Mouse (Mus musculus) frontal cortex, postnatal 25 days (tissue): ENCODE measurements at regions not wholly inside any gene's neighbourhood (a gene's known extent, or its start where the extent isn't known, plus 50 kb on each side); places are given as distances from the start of the nearest gene placed in this dataset.
A peak's percentile ranks its signal among the peaks of the same experiment; 100 is the strongest.

Experiments
- DNase-seq, 2 experiments: peaks; one replicate each; pipeline ENCODE4 v3.0.0; 2022; ENCODE audit warnings: low spot score in 2 of 2

DNA sequence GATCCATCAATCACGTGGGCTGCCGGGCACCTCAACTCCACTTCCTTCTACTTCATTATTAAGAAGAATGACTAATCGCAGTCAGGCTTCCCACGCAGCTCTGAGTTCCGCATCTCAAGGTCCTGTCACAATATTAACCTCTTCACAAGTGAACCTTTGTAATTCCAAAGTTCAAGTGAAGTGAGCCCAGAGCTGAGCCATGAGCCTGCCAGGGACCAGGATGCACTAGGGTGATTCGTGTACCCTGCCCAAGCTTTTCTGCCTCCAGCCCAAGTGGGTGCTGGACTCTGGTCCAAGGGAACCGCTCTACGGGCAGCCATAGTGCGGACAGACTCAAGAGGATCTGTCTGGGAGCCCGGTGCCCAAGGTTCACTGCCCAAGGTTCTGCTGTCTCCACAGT, 463.4 kb downstream of the Ajap1 start:
- no peak for DNase-seq

DNA sequence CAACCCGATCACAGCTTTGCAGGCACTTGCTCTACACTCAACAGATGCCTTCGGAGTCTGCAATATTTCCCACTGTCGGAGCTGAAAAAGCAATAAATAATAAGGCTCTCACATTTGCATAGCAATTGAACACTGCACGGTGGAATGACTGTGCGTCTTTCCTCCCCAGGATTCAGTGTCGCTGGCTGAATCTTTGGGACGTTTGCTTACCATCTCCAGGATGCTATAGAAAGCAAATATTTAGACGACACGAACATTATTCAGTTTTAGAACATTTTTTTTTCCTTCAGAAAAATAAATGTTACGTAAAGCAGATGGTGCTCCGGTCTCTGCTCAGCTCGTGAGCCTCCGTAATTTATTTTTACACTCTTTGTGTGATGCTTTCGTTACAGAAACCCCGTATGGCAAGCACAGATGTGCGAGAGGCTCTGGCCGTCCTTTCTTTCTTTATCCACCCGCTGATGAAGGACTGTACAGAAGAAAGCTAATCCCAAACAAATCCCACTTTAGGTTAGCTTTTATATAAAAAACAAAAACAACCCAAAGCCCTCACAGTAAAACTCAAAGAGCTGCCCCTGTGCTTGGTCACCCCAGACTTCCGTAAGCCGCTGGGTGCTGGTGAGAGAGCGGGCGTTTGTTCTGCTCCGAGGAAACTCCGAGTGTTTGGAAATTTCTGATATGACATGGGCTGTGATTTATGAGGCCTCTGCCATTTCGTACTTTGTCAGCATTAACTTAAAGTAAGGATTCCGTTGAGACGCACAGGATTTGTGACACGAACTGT, 464.3 kb downstream of the Ajap1 start:
- DNase-seq: peak in 1 of 2 experiments; percentile 26

DNA sequence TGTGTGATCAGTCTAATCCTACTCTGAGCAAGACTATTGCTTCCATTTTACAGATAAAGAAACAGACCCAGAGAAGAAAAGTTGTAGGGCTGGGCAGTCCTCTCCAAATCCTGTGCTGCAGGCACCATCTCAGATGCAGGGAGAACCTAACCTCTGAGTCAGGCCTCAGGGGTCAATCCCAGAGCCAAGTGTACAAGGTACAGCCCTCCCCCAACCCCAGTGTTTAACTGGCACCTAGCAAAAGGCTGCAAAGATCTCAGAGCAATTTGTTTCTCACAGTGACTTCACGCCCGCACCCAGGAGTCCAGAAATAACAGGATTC, 464.8 kb downstream of the Ajap1 start:
- DNase-seq: peak in 1 of 2 experiments; percentile 14

DNA sequence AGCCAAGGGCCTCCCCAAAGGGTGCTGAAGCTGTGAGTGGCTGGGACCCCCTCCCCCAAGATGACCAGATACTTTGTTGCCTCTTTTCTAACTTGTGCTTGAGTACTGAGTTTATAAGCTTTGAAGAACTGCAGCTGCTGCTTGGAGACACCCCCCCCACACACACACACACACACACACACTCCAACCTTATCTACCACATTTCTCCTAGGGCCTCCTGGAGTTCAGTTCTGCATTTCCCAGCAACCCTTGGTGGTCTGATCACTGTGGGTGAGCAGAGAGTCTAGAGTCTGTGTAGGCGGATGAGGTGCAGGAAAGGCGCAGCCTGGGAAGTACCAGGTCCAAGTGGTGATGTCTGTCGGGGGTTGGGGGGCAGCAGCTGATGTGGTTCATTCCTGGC, 479.3 kb downstream of the Ajap1 start:
- DNase-seq: no peak

DNA sequence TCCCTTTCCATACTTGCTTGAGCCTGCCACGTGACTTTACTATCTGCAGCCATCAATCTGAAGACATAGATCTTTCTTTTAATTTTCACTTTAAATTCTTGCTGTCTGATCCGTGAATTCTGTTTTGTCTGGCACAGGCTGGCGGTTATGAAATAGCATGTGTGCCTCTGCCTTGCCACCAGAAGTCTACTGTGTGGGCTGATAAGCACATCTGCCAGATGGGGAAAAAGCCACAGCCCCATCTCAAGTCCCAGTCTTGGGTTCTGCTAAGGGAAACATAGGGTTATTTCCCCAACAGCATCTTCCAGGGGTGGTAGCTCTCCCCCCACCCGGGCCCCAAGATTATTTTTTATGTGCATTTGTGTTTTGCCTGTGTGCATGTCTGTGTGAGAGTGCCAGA, 480.1 kb downstream of the Ajap1 start:
- no peak for DNase-seq

DNA sequence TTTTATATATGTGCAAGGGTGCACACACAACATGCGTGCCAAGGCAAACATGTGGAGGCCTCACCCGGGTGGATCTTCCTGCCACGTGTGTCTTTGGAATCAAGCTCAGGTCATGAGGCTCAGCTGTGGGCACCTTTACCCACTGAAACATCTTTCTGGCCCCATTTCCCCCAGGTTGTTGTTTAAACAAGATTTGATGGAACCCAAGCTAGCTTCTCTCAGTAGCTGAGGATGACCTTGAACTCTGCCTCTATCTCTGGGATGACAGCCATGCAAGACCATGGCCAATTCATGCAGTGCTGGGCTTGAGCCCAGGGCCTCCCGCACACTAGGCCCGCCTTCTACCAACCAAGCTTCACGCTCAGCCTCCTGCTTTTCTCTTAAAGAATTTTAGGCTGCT, 480.9 kb downstream of the Ajap1 start:
- no peak for DNase-seq

DNA sequence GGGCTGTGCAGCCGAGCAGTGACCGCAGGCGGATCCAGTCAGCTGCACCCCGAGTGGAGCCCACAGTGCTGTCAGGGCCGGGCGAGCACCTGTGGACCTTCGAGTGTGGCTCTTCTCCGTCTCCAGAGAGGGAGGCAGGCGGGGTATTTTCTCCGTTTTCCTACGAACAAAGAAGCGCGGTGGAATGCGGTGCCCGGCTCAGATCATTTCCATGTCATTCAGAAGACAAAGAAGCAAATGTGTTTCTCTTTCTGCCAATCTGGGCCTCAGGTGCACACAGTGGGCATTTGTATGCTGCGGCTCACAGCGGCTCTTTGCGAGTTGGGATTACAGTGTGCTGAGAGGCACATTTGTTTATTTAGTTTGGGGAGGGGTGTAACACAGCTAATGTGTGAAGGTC, 483.1 kb downstream of the Ajap1 start:
- DNase-seq: no peak

DNA sequence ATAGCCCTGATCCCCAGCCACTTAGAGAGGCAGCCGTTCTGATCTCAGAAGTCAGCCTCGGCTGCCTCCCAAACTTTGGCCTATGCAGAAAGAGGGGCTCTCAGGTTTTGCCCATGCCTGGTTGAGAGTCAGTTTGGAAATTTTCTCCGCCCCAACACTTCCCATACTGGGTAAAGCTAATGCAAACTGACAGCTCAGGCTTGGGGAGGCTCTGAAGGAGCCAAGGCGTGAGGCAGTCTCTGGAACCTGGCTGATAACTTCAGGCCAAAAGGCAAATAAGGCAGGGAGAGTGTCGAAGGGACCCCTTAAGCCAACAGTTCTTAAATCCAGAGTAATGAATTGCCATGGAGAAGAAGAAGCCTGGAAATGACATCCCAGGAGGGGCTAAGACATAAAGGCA, 485.4 kb downstream of the Ajap1 start:
- no peak for DNase-seq

DNA sequence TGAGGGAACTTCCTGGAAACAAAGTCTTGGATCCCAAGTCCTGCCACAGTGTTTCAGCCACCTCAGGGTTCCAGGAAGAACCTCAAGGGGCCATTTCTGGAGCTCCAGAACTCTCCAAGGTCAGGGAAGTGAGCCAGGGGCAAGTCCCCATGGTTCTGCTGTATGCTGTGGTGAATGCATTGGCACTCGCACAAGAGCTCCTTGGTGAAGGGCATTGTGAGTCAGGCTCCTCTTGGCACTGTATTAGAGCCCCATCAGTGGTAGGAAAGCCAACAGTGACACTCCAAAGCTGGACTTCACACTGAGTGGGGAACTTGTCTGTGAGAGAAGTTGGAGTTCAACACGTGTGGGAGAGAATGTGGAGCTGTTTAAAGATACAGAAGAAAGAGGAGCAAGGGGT, 486.0 kb downstream of the Ajap1 start:
- no peak for DNase-seq

DNA sequence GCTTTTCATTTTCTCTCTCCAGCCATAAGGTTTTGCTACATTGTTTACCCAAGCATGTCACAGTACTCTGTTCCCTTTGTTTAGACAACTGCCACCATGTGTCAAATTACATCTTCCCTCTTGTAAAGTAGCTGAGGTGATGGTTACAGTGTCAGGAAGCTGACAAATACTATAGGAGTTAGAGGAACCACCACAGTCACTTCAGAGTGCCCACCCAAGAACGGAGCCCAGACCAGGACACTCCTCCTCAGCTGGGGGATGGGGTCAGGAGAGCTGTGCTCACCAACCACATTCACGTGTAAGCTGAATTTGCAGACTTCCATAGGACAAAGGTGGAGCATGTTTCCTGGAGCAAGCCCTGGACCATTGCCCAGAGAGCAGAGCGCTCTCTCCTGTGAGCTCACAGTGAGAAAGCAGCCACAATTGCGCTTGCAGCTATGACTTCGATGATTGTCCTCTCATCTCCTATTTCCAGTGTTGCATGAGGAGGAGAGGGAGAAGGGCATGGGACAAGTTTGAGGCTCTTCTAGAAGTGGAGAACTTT, 487.5 kb downstream of the Ajap1 start:
- no peak for DNase-seq

DNA sequence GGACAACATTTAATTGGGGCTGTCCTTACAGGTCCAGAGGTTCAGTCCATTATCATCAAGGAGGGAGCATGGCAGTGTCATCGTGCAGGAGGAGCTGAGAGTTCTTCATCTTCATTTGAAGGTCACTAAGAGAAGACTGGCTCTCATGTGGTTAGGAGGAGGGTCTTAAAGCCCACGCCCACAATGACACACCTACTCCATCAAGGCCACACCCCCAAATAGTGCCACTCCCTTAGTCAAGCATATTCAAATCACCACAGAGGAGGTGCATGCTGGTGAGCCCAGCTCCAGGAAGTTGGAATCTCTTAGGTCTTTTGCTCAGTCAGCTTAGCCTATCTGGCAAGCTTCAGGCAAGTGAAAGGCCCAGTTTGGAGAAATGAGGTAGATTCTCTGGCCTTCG, 488.4 kb downstream of the Ajap1 start:
- DNase-seq: no peak

DNA sequence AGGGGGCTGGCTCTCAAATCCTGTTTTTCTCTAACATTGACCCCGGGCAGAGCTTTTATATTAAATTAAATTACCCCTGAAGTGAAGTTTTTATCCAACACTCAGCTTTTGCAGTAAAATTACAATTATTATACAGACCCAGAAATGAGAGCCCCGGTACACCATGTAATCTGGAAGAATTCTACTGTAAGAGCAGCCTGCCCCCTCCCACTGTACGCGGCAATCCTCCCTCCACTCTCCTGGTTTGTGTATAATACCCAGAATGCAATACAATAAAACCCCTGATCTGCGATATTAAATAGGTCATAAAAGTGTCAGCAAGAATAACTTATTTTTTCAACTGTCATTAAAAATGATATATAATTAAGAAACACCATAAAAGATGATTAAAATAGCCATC, 492.3 kb downstream of the Ajap1 start:
- no peak for DNase-seq

DNA sequence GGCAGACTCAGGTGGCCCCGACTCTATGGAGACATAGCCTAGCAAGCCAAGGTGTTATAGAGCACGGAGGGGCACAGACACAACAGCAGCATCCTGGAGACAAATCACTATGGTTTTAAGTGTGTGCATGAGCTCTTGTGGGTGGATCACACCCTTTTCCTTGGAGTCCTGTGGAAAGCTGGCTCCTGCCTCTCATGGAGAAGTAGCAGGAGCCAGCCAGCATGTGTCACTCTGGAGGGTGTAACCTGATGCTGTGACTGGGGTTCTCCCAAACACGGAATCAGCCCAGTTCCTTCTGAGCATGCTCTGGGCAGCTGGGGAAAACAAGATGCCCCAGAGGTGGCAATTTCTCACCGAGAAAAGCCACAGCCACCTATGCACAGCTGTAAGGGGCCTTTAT, 494.9 kb downstream of the Ajap1 start:
- no peak for DNase-seq

DNA sequence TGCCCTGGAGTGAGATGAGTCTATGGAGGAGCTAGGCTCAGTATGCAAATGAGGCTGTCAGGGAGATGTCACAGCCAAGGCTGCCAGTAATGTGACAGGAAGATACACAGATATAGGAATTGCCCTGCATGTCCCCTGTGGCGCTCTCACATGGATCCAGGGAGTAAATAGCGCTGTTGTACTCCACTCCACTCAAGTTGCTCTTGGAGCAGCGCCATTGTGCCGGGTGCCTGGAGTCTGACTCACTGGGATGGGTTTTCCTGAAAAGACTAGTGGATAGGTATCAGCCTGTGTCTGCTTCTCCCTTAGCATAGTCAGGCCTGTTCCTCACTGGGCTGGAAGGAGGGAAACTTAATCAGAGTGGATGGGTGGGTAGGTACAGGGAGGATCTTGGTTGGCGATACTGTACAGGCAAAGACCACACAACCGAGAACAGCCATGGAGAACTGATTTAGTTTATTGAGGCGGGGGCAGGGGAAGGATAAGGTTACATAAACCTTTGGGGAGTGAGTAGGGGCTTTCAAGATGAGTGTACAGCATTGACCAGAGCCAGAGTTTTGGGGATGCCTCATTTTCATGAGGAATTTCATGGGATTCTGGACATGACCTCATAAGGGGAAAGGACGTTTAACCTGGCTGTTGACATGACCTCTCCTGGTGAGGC, 497.5 kb upstream of the Kcnab2 start:
- DNase-seq: no peak

DNA sequence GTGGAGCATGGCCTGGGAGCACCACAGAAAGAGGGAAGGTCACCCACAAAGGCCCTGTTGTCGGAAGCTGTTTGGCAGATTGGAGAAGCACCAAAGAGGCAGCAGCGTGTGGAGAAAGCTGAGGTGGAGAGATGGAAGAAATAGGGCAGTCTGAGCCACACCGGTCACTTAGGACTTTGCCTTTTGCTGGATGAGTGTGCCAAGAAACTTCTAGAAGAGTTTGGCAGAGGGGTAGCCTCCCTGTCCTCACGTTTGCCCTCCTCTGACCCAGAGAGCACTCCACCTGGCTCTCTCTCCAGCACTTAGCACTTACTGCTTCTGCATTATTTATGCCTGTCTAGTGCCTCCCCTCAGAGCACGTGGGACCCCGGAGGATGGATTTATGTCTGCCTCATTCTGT, 485.3 kb upstream of the Kcnab2 start:
- DNase-seq: no peak

DNA sequence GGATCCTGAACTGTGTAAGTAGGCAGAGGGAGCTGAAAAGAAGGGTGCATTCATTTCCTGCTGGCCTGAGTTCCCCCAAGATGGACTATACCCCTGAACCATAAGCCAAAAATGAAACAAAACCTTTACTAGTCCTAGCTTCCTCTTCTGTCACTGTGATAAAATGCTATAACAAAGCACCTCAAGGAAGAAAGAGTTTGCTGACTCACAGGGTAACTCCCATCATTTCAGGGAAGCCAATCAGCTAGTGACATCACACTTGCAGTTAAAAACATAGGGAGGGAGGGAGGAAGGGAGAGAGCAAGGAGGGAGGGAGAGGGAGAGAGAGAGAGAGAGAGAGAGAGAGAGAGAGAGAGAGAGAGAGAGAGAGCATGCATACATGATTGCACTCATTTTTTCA, 484.5 kb upstream of the Kcnab2 start:
- DNase-seq: no peak

DNA sequence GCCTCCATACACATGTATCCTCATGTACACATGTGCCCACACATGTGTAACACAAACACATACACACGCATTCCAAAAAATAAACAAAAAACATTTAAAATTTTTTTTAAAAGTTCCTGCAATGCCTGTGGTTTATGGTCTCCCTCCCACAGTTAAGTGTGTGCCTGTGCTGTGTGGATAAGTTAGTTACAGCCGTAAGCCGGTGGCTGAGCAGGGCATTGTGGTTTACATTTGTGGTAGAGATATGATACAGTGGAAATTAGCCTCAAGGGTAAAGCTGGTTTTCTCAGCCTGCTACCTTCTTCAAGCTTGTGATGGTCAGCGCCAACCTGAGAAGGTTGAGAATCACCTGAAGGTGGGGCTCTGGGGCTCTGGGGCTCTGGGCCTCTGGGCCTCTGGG, 484.0 kb upstream of the Kcnab2 start:
- DNase-seq: no peak

DNA sequence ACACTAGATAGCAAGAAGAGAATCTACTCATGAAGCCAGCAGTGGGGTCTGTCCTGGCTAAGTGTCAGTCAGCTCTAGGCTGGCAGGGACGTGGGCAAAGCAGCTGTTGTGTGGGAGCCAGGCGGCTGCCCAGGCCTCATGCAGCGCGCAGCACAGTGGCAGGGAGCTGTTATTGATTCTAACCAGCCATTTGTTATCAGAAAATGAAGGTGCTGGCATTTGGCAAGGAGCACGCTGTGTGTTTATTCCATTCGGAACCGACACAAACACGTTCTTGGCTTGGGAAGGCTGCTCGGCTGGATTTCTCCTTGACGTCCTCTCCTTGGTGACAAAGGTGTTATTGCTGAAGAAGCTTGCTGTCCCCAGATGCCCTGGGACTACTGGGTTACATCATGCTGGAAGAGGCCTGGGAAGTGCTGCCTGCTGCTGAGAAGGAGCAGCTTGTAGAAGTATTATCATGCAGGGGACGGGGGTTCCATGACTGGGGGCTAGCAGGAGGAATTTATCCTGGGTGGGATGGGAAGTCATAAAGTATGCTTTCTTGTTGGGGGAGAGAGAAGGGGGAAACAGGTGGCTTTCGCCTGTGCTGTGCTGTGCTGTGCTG, 482.1 kb upstream of the Kcnab2 start:
- peak; percentile 26 to 29 for DNase-seq

DNA sequence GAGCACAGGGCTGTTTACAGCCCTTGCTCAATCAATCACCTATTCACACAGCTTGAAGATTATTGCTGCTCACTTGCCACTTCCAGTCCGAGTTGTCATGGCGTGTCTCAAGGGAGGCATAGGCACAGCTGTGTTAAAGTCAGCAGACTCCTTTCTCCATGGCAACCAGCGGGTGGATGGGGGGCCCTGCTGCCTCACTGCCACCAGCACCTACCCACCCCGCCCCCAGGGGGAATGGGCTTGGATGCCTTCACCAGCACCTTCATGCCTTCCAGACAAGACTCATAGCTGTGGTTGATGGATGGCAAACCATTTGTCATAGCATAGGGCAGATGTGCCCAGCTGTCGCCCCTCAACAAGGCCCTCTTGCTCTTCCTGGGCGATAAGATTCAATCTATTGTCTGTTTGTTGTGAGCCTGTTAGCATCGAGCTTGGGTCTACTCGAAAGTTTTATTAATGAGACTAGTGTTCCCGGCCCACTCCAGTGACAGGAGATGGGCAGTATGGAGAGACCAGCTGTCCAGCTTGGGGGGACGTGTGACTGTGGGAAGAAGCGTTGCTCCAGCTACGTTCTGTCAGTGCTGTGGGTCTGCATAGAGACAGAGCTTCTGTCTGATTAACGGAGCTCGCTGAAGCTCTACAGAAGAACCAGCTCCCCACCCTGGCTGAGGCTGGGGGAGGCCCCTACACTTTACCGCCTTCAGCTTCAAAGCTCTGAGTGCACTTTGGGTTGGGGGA, 475.7 kb upstream of the Kcnab2 start:
- no peak for DNase-seq

DNA sequence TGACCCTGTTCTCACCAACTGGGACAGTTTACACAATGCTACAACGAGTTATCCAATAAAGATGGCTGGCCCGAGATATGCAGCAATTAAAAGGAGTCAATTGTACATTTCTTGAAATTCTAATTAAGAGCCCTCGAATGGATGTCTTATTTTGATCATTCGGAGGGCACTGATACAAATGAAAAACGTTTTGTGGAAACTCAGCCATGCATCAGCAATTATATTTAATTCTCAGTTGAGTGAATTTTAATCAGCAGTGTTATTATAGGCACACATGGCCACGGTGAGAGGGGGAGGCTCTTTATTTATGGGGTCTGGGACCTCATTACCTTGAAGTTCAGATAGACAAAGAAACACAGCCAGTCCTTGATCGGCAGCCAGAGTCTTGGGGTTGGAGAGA, 471.3 kb upstream of the Kcnab2 start:
- DNase-seq: no peak

DNA sequence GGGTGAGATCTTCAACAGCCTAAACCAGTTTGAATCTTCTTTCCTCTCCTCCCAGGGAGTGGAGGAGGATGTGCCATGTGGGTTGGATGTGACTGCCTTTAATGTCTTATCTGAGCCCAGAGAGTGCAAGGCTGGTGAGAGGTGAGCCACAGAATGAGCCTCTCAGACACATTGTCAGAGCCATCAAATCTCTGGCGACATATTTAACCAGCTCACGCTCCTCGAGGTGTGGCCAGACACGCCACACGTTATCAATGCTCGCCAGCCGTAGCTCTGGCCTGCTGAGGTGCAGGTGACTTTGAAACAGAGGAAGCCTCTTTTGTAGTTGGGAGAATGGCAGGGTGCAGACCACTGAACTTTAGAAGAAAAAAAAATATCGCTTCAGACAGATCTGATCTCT, 463.5 kb upstream of the Kcnab2 start:
- no peak for DNase-seq

DNA sequence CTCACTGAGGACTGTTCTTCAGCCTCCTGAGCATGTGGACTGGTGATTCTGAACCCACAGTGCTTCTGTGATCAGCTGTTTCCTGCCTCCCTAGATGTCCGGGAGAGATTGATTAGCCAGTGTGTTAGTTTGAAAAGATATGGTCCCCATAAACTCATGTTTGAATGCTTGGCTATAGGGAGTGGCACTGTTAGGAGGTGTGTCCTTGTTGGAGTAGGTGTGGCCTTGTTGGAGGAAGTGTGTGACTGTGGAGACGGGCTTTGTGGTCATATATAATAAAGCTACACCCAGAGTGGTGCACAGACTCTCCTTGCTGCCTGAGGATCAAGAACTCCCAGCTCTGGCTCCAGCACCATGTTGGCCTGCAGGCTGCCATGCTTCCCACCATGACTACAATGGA, 458.9 kb upstream of the Kcnab2 start:
- no peak for DNase-seq
